ENCODE assay signal across 8 mouse cellular contexts in genomic region chr3:94886316-94887224, GRCm38 (mm10). TPM values are rescaled to one million over a fixed set of nuclear protein-coding genes. Genes with fewer than 3 reads are reported as not detected.
A peak's percentile ranks its signal among the peaks of the same experiment; 100 is the strongest.
DNase-seq lines count a peak whose midpoint lies in the region; ATAC-seq and TF ChIP-seq lines count a peak whose summit lies in the region.

Gene Psmb4 (minus strand): TSS chr3:94886961.

- H3K36me3 ChIP-seq in erythroblast, embryonic 14.5 days (ENCODE audit: control insufficient read depth): peaks cover 43% of the 10 kb centered on the region
- peaks cover 36% of the 10 kb centered on the region for H3K36me3 ChIP-seq in heart, embryonic 12.5 days
- peaks cover 21% of the 10 kb centered on the region for H3K36me3 ChIP-seq in kidney, postnatal 0 days (ENCODE audit: insufficient read depth, low read length)
- peaks cover 19% of the 10 kb centered on the region for H3K36me3 ChIP-seq in liver, embryonic 11.5 days (ENCODE audit: control insufficient read depth, insufficient read depth, low read length)
- peaks cover 33% of the 10 kb centered on the region for H3K36me3 ChIP-seq in stomach, embryonic 14.5 days (ENCODE audit: control insufficient read depth, insufficient read depth, low read length)

- peak; percentile 81 for ATAC-seq in heart, embryonic 12.5 days (ENCODE audit: insufficient number of reproducible peaks, low FRiP score)
- peak; percentile 86 for ATAC-seq in kidney, postnatal 0 days (replicated peaks; ENCODE audit: low FRiP score, low read depth)
- ATAC-seq in liver, embryonic 11.5 days (replicated peaks; ENCODE audit: low FRiP score): peak; percentile 83
- ATAC-seq in stomach, embryonic 14.5 days (ENCODE audit: insufficient number of reproducible peaks, insufficient read depth, low FRiP score, low read depth): peak; percentile 83; the same call in 1 of the 2 replicates

- peak within 1 kb of the TSS; percentile 75 for H3K4me3 ChIP-seq in erythroblast, embryonic 14.5 days (replicated peaks)
- peak within 1 kb of the TSS; percentile 91 for H3K4me3 ChIP-seq in heart, embryonic 12.5 days
- H3K4me3 ChIP-seq in kidney, postnatal 0 days (replicated peaks; ENCODE audit: low read depth, low read length): peak within 1 kb of the TSS; percentile 97
- peak within 1 kb of the TSS; percentile 100 for H3K4me3 ChIP-seq in liver, embryonic 11.5 days (ENCODE audit: low read depth, low read length)
- H3K4me3 ChIP-seq in stomach, embryonic 14.5 days (ENCODE audit: low read depth, low read length): peak within 1 kb of the TSS; percentile 96

- TF ChIP-seq CTCF in brain, embryonic 14.5 days (IDR thresholded peaks at IDR 0.05; ENCODE audit: borderline replicate concordance, extremely low read depth, insufficient read depth, insufficient read length): no peak
- no peak for TF ChIP-seq CTCF in kidney, postnatal 0 days (IDR thresholded peaks at IDR 0.05; ENCODE audit: low read depth)

- peaks cover 26% of the 10 kb centered on the region for H3K4me1 ChIP-seq in erythroblast, embryonic 14.5 days (ENCODE audit: control insufficient read depth)
- H3K4me1 ChIP-seq in heart, embryonic 12.5 days (replicated peaks): peaks cover 19% of the 10 kb centered on the region
- H3K4me1 ChIP-seq in kidney, postnatal 0 days (replicated peaks; ENCODE audit: insufficient read depth, low read length): peaks cover 5% of the 10 kb centered on the region; the same call in 1 of the 2 replicates
- H3K4me1 ChIP-seq in liver, embryonic 11.5 days (replicated peaks; ENCODE audit: control insufficient read depth, insufficient read depth, low read length): peaks cover 15% of the 10 kb centered on the region
- H3K4me1 ChIP-seq in stomach, embryonic 14.5 days (ENCODE audit: control insufficient read depth, insufficient read depth, low read length): peaks cover 8% of the 10 kb centered on the region; the same call in 1 of the 2 replicates

- H3K4me2 ChIP-seq in heart, embryonic 12.5 days: peak within 1 kb of the TSS; percentile 78
- H3K4me2 ChIP-seq in kidney, postnatal 0 days (ENCODE audit: low read length): peak within 1 kb of the TSS; percentile 80
- H3K4me2 ChIP-seq in liver, embryonic 11.5 days: peak within 1 kb of the TSS; percentile 95
- H3K4me2 ChIP-seq in stomach, embryonic 14.5 days (replicated peaks; ENCODE audit: low read depth, low read length): peak within 1 kb of the TSS; percentile 46

- H3K9me3 ChIP-seq in erythroblast, embryonic 14.5 days (ENCODE audit: control insufficient read depth, low read length): no peaks in the 10 kb centered on the region
- H3K9me3 ChIP-seq in heart, embryonic 12.5 days (replicated peaks): no peaks in the 10 kb centered on the region
- no peaks in the 10 kb centered on the region for H3K9me3 ChIP-seq in kidney, postnatal 0 days (replicated peaks; ENCODE audit: low read length)
- H3K9me3 ChIP-seq in liver, embryonic 11.5 days (ENCODE audit: control insufficient read depth, low read length): no peaks in the 10 kb centered on the region
- H3K9me3 ChIP-seq in stomach, embryonic 14.5 days (ENCODE audit: control insufficient read depth, low read depth, low read length): no peaks in the 10 kb centered on the region

- DNase-seq in CD4-positive helper T cell, adult 2 months (ENCODE audit: low read depth, low spot score): peak; percentile 90
- peak; percentile 96 for DNase-seq in brain, embryonic 14.5 days (ENCODE audit: low read depth)
- DNase-seq in kidney, postnatal 0 days (ENCODE audit: low spot score): peak; percentile 96
- peak; percentile 89 for DNase-seq in liver, embryonic 11.5 days (ENCODE audit: low spot score)
- DNase-seq in naive thymus-derived CD4-positive, alpha-beta T cell, adult 2 months (ENCODE audit: low read depth): peak; percentile 89

- H3K27me3 ChIP-seq in erythroblast, embryonic 14.5 days (ENCODE audit: control insufficient read depth): no peaks in the 10 kb centered on the region
- H3K27me3 ChIP-seq in heart, embryonic 12.5 days (replicated peaks): no peaks in the 10 kb centered on the region
- H3K27me3 ChIP-seq in kidney, postnatal 0 days (ENCODE audit: insufficient read depth, low read length): no peaks in the 10 kb centered on the region
- no peaks in the 10 kb centered on the region for H3K27me3 ChIP-seq in liver, embryonic 11.5 days (replicated peaks; ENCODE audit: control insufficient read depth, insufficient read depth, low read length)
- H3K27me3 ChIP-seq in stomach, embryonic 14.5 days (ENCODE audit: control insufficient read depth, insufficient read depth, low read length): no peaks in the 10 kb centered on the region

- peak within 1 kb of the TSS; percentile 88 for H3K9ac ChIP-seq in heart, embryonic 12.5 days
- peak within 1 kb of the TSS; percentile 89 for H3K9ac ChIP-seq in kidney, postnatal 0 days (ENCODE audit: low read depth, low read length)
- H3K9ac ChIP-seq in liver, embryonic 11.5 days (ENCODE audit: low read depth, low read length): peak within 1 kb of the TSS; percentile 75
- H3K9ac ChIP-seq in stomach, embryonic 14.5 days (replicated peaks; ENCODE audit: low read depth, low read length): peak within 1 kb of the TSS; percentile 87

- H3K27ac ChIP-seq in heart, embryonic 12.5 days (ENCODE audit: poor library complexity, severe bottlenecking): peak within 1 kb of the TSS; percentile 56
- peak within 1 kb of the TSS; percentile 68 for H3K27ac ChIP-seq in kidney, postnatal 0 days
- H3K27ac ChIP-seq in liver, embryonic 11.5 days (ENCODE audit: low read depth, low read length): peak within 1 kb of the TSS; percentile 76; the same call in 1 of the 2 replicates
- peak within 1 kb of the TSS; percentile 45; the same call in 1 of the 2 replicates for H3K27ac ChIP-seq in stomach, embryonic 14.5 days (ENCODE audit: low read length)

- under 1% methylated on average over 61 of the region's 61 CpGs for WGBS in heart, embryonic 12.5 days
- under 1% methylated on average over 60 of the region's 61 CpGs for WGBS in kidney, postnatal 0 days
- WGBS in liver, embryonic 11.5 days: under 1% methylated on average over 61 of the region's 61 CpGs
- WGBS in stomach, embryonic 14.5 days: under 1% methylated on average over 59 of the region's 61 CpGs

- peak; percentile 20; the same call in 1 of the 2 replicates for TF ChIP-seq POLR2A in brain, embryonic 14.5 days (IDR thresholded peaks at IDR 0.05; ENCODE audit: borderline replicate concordance, extremely low read depth, insufficient read depth, insufficient read length, poor library complexity, severe bottlenecking)

RNA-seq across cellular contexts. Expression of gene Psmb4, which starts in this region (rescaled TPM):
- 353 and 477 TPM in 2 replicates for polyA plus RNA-seq in brain, embryonic 14.5 days (2012; rRNA removed)
- polyA plus RNA-seq in erythroblast, embryonic 14.5 days (2012): 16.8 TPM in 2 replicates
- 232 and 235 TPM in 2 replicates for polyA plus RNA-seq in heart, embryonic 12.5 days (2016; fragmentation: Nextera tagmentation; extraction: Ambion mirVana)
- polyA plus RNA-seq in kidney, postnatal 0 days (2015; fragmentation: Nextera tagmentation; extraction: Ambion mirVana): 317 and 329 TPM in 2 replicates
- polyA plus RNA-seq in liver, embryonic 11.5 days (2014; fragmentation: Nextera tagmentation; extraction: Ambion mirVana): 342 and 349 TPM in 2 replicates
- polyA plus RNA-seq in stomach, embryonic 14.5 days (2014; fragmentation: Nextera tagmentation; extraction: Ambion mirVana): 334 and 336 TPM in 2 replicates

Comparison
In these comparisons a context has a peak if more than half of its experiments do, and no peak if none do; other contexts are left out.
1. Peak in every context shown above with its lines: DNase-seq, ATAC-seq, H3K4me3 ChIP-seq and H3K27ac ChIP-seq.
2. RNA of gene Psmb4 (polyA plus RNA-seq): 353 to 477 TPM in brain, embryonic 14.5 days, 342 to 349 TPM in liver, embryonic 11.5 days, 334 to 336 TPM in stomach, embryonic 14.5 days, 317 to 329 TPM in kidney, postnatal 0 days and 232 to 235 TPM in heart, embryonic 12.5 days; 16.8 TPM in erythroblast, embryonic 14.5 days; every median in the first group is over 10 times any median in the second.